Mouse (Mus musculus) kidney, postnatal 10 days (tissue): Measurements from ENCODE around the gene Ctsh.

Experiments used
- DNase-seq: peaks from one replicate; pipeline ENCODE4 v3.0.0; 2021; ENCODE audit warnings: mixed read lengths

The Ctsh gene

GRCm38 (mm10) chr9:90113651-90114566 is 60.0 kb downstream of the Ctsh start:
- DNase-seq, result peak; percentile 94

- DNase-seq, result peak; percentile 99
Measured at GRCm38 (mm10) chr9:90114567-90115307, 60.8 kb downstream of the Ctsh start, which contains the start of gene Morf4l1. Gene Morf4l1 (minus strand): TSS chr9:90114774.

- no peak for DNase-seq
Measured at GRCm38 (mm10) chr9:90115308-90115700, 61.4 kb downstream of the Ctsh start.

- no peak for DNase-seq
Measured at GRCm38 (mm10) chr9:90117234-90117633, 63.3 kb downstream of the Ctsh start.

- DNase-seq, result no peak
Measured at GRCm38 (mm10) chr9:90122246-90122740, 68.3 kb downstream of the Ctsh start.

- DNase-seq, result no peak
Measured at GRCm38 (mm10) chr9:90124156-90124872, 70.4 kb downstream of the Ctsh start.

- DNase-seq, result peak; percentile 37
Measured at GRCm38 (mm10) chr9:90124873-90125245, 70.9 kb downstream of the Ctsh start.
